ENCODE assay signal across 8 mouse cellular contexts in the genomic region with DNA sequence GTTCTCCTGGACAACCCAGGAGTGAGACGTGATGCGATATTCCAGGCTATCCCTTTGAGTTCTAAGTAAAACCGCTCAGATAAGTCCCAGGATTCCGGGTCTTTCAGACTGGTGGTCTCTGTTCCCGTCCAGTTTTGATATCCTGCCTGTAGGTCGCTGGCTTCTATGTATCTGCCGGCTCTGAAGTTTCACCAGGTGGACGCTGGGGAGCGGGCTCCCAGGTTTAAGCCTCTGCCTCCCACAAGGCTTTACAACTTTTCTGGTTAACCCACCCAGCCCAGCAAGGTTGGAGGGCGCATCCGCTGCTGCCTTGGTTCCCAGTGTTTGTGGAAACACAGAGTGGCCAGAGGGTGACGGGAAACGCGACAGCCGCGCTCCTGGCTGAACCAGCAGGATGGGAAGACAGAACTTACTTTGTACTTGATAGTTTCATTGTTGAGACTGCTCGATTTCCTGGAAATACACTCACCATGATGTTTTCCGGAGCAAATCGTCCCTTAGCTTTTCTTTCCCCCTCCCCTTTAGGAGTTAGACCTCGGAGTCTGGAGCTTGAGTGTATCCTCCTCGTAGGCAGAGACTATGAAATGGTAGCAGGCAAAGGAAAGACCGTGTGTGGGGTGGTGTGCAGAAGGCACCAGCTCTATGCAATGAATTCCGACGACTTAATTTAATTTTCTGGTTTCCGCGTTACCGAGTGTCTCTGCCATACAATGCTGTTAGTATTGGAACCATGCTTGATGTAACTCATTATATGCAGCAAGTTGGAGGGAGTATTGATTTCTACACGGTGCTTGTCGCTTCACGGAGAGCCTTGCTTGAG. TPM values are rescaled to one million over a fixed set of nuclear protein-coding genes. Genes with fewer than 3 reads are reported as not detected.
DNase-seq lines count a peak whose midpoint lies in the region; ATAC-seq and TF ChIP-seq lines count a peak whose summit lies in the region.

No protein-coding gene starts in this region.

- 2% methylated on average over 30 of the region's 30 CpGs for WGBS in forebrain, embryonic 12.5 days
- WGBS in small intestine, adult 2 months = 2% methylated on average over 30 of the region's 30 CpGs

- no peak for ATAC-seq in forebrain, embryonic 12.5 days (ENCODE audit: low FRiP score)

- no peak overlapping the region for H3K27ac ChIP-seq in forebrain, embryonic 12.5 days
- H3K27ac ChIP-seq in small intestine, adult 2 months (ENCODE audit: insufficient read depth, low read depth, low read length) = peak overlapping the region; percentile 89

- no peak for TF ChIP-seq CTCF in small intestine, adult 2 months (IDR thresholded peaks at IDR 0.05; ENCODE audit: extremely low read depth, insufficient read length, insufficient replicate concordance, low read depth, low read length)

- H3K4me3 ChIP-seq in forebrain, embryonic 12.5 days (replicated peaks) = peak overlapping the region; percentile 67
- peak overlapping the region; percentile 95 for H3K4me3 ChIP-seq in small intestine, adult 2 months (ENCODE audit: low read depth, low read length)

- no peaks in the 10 kb centered on the region for H3K36me3 ChIP-seq in forebrain, embryonic 12.5 days (replicated peaks)
- H3K36me3 ChIP-seq in small intestine, adult 2 months (ENCODE audit: control insufficient read depth, insufficient read depth, low read length) = no peaks in the 10 kb centered on the region

- peaks cover 6% of the 10 kb centered on the region for H3K4me1 ChIP-seq in forebrain, embryonic 12.5 days
- H3K4me1 ChIP-seq in small intestine, adult 2 months (ENCODE audit: control insufficient read depth, insufficient read depth, insufficient read length, low read length) = peaks cover 2% of the 10 kb centered on the region

- H3K4me2 ChIP-seq in forebrain, embryonic 12.5 days = peak overlapping the region; percentile 87

- no peaks in the 10 kb centered on the region for H3K27me3 ChIP-seq in forebrain, embryonic 12.5 days
- no peaks in the 10 kb centered on the region for H3K27me3 ChIP-seq in small intestine, adult 2 months (ENCODE audit: control insufficient read depth, insufficient read depth, low read length)

- no peaks in the 10 kb centered on the region for H3K9me3 ChIP-seq in forebrain, embryonic 12.5 days

- intact Hi-C loops in heart, postnatal 36 days (cut with DNase I) = loop anchor here (5.0 kb wide), 1 partner anchor 91 kb away; no protein-coding TSS in a partner anchor

- peak overlapping the region; percentile 80 for H3K9ac ChIP-seq in forebrain, embryonic 12.5 days

- DNase-seq in 3134 (ENCODE audit: extremely low read depth, insufficient read length, low spot score) = peak; percentile 65
- DNase-seq in Muller cell, postnatal 12 days (ENCODE audit: inconsistent ontology term) = peak; percentile 50
- peak; percentile 44 for DNase-seq in heart, postnatal 36 days
- DNase-seq in layer of hippocampus, postnatal 25 days (ENCODE audit: extremely low spot score in 1 of 2, low spot score in 1 of 2) = peak; percentile 19 to 21
- peak; percentile 60 to 74 for DNase-seq in lung, postnatal 4 days
- no peak for DNase-seq in thymus, postnatal 36 days

- no peak for TF ChIP-seq POLR2A in small intestine, adult 2 months (IDR thresholded peaks at IDR 0.05; ENCODE audit: low read depth, low read length)

RNA-seq across cellular contexts. Expression of a gene that starts 1.6 kb away (rescaled TPM):
- polyA plus RNA-seq in forebrain, embryonic 12.5 days (2016; fragmentation: Nextera tagmentation; extraction: Ambion mirVana) = 20.5 and 25.4 TPM in 2 replicates
- total RNA-seq in heart, postnatal 36 days (2021) = 10 to 100 TPM; 20.9 to 21.0 TPM
- 10 to 100 TPM; 44.7 to 50.8 TPM for total RNA-seq in layer of hippocampus, postnatal 25 days (2021)
- 5.0 and 11.3 TPM in 2 replicates for polyA plus RNA-seq in small intestine, adult 2 months (2012; rRNA removed)

Comparison
In these comparisons a context has a peak if more than half of its experiments do, and no peak if none do; other contexts are left out.
1. DNase-seq: peak in 3134 (single experiment), Muller cell, postnatal 12 days (single experiment), heart, postnatal 36 days (2 of 2), layer of hippocampus, postnatal 25 days (2 of 2) and lung, postnatal 4 days (2 of 2); none in thymus, postnatal 36 days (0 of 2).